Mouse (Mus musculus) ES-E14 (cell line): ENCODE results near the gene Lingo4. TPM values are rescaled to one million over a fixed set of nuclear protein-coding genes. Genes with fewer than 3 reads are reported as not detected.

ENCODE experiments used
- DNase-seq: peaks from one replicate; pipeline ENCODE4 v3.0.0-alpha.2; 2013; ENCODE audit warnings: low read depth, low spot score
- H3K27ac ChIP-seq: 2 replicates; pipeline ENCODE4 v1.5.1; 2012; ENCODE audit warnings: low read depth, mild to moderate bottlenecking, low read length, moderate library complexity, mixed read lengths; ENCODE audit not compliant: poor library complexity, insufficient read depth, severe bottlenecking
- H3K36me3 ChIP-seq: 2 replicates; pipeline ENCODE4 v1.6.1; 2012; ENCODE audit warnings: mild to moderate bottlenecking, low read length, moderate library complexity, mixed read lengths; ENCODE audit not compliant: control insufficient read depth, poor library complexity, insufficient read depth, severe bottlenecking
- H3K4me1 ChIP-seq, 2 experiments: fragments of 150-350 bp in 1 of 2; sonication (generic) in 1 of 2; 2 replicates each; pipeline ENCODE4 v1.6.1; 2012; ENCODE audit warnings: low read length in 2 of 2, mild to moderate bottlenecking in 1 of 2, mixed read lengths in 1 of 2; ENCODE audit not compliant: control insufficient read depth in 2 of 2, insufficient read depth in 2 of 2, poor library complexity in 1 of 2
- H3K4me3 ChIP-seq, 2 experiments: fragments of 150-350 bp in 1 of 2; sonication (generic) in 1 of 2; 2 replicates each; pipeline ENCODE4 v1.5.1; 2012; ENCODE audit warnings: low read length in 2 of 2, low read depth in 1 of 2, mild to moderate bottlenecking in 1 of 2, mixed read lengths in 1 of 2; ENCODE audit not compliant: insufficient read depth in 1 of 2, poor library complexity in 1 of 2, severe bottlenecking in 1 of 2
- H3K9ac ChIP-seq: 2 replicates; pipeline ENCODE4 v1.6.1; 2012; ENCODE audit warnings: low read depth, mild to moderate bottlenecking, low read length, mixed read lengths; ENCODE audit not compliant: poor library complexity, insufficient read depth, severe bottlenecking
- H3K9me3 ChIP-seq: fragments of 150-350 bp; sonication (generic); 2 replicates; pipeline ENCODE4 v1.6.1; 2012; ENCODE audit warnings: low read depth, mild to moderate bottlenecking, low read length; ENCODE audit not compliant: control insufficient read depth, insufficient read depth
- CHD2 ChIP-seq: IDR thresholded peaks from 2 replicates; pipeline ENCODE4 v1.6.1; 2014; ENCODE audit warnings: mild to moderate bottlenecking, low read depth, low read length, inconsistent platforms
- HCFC1 ChIP-seq: IDR thresholded peaks from 2 replicates; pipeline ENCODE4 v1.6.1; 2012; ENCODE audit warnings: low read length, inconsistent platforms, borderline replicate concordance; ENCODE audit not compliant: insufficient read depth
- MAFK ChIP-seq: IDR thresholded peaks from 2 replicates; pipeline ENCODE4 v1.6.1; 2014; ENCODE audit warnings: mild to moderate bottlenecking, low read depth, low read length, inconsistent platforms; ENCODE audit not compliant: insufficient read depth
- ZC3H11A ChIP-seq: IDR thresholded peaks from 2 replicates; pipeline ENCODE4 v1.6.1; 2012; ENCODE audit warnings: low read depth, mild to moderate bottlenecking, inconsistent platforms, low read length, borderline replicate concordance
- ZNF384 ChIP-seq: IDR thresholded peaks from 2 replicates; pipeline ENCODE4 v1.6.1; 2012; ENCODE audit warnings: low read depth, low read length, inconsistent platforms
- in situ Hi-C, 2 experiments: fragments of 600-800 bp; cut with MboI; formaldehyde crosslinking; loops; one replicate each; pipeline ENCODE4 v1.15.1; 2025; ENCODE audit warnings: low sequenced_read_pairs in 2 of 2, inconsistent platforms in 1 of 2; ENCODE audit not compliant: unreplicated experiment in 2 of 2
- total RNA-seq: library from RNA; depleted of rRNA; stranded (reverse); fragments of 300-350 nt; gene quantifications from 2 replicates; pipeline ENCODE4 v1.2.3, GENCODE M21; 2012

The Lingo4 gene
- total RNA-seq, 1 experiment: not detected

DNA sequence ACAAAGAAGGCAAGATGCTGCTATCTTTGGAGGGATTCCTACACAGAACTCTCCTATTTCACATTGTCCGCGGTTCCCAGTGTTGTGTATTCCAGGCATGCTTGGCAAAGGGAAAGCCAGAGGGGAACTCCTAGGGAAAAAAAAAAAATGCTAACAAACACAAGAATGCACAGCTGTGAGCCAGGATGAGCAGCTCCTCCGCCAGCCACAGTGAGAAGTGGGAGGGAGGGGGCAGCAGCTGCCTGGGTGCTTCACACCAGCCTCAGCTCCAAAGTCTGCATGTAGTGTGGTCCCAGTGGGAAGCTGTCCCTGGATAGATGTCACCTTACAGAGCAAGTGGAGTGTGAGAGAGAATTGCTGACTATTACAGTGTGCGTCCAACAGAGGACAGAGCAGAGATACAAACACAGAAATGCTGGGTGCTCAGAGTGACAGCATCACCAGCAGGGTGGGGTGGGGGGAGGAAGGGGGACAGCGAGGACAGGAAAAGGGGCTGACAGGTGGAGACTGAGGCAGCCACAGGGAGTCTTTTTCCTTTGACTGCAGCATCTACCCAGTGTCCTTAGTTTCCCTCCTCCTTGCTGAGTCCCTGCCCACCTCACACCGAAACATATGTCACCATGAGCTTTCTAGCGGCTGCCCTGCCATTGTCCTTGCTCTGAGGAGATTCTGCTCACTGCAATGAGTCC, 6.2 kb downstream of the Lingo4 start:
- DNase-seq: no peak
- no peak overlapping the region for H3K27ac ChIP-seq
- H3K9me3 ChIP-seq: no peaks in the 10 kb centered on the region
- no peaks in the 10 kb centered on the region; a peak in 1 of 4 replicates for H3K4me1 ChIP-seq
- H3K36me3 ChIP-seq: no peaks in the 10 kb centered on the region
- H3K4me3 ChIP-seq: no peak overlapping the region
- H3K9ac ChIP-seq: no peak overlapping the region
- TF ChIP-seq HCFC1: no peak
- no peak for TF ChIP-seq ZNF384
- no peak for TF ChIP-seq CHD2
- TF ChIP-seq MAFK: no peak
- TF ChIP-seq ZC3H11A: no peak
- in situ Hi-C loops: no loop called here

DNA sequence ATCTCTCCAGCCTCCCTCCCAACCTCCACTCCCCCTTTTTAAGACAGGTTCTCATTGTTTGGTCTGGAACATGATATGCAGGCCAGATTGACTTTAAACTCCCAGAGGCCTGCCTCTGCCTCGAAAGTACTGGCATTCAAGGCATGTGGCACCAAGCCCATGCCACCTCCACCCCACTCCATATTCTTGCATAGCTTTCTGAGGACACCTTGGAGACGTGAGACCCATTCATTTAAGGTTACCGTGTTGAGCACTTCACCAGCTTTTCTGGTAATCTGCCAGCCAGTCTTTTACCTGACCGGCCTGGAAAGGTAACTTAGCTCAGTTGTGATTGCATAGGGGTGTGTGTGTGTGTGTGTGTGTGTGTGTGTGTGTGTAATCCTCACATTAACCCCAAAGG, 7.2 kb downstream of the Lingo4 start:
- no peak for DNase-seq
- H3K9ac ChIP-seq: no peak overlapping the region
- TF ChIP-seq HCFC1 (no peak), MAFK (no peak), ZNF384 (no peak), CHD2 (no peak), ZC3H11A (no peak)
- H3K4me1 ChIP-seq: no peaks in the 10 kb centered on the region; a peak in 1 of 4 replicates
- H3K9me3 ChIP-seq: no peaks in the 10 kb centered on the region
- no peaks in the 10 kb centered on the region for H3K36me3 ChIP-seq
- in situ Hi-C loops: no loop called here
- no peak overlapping the region for H3K4me3 ChIP-seq
- no peak overlapping the region for H3K27ac ChIP-seq

DNA sequence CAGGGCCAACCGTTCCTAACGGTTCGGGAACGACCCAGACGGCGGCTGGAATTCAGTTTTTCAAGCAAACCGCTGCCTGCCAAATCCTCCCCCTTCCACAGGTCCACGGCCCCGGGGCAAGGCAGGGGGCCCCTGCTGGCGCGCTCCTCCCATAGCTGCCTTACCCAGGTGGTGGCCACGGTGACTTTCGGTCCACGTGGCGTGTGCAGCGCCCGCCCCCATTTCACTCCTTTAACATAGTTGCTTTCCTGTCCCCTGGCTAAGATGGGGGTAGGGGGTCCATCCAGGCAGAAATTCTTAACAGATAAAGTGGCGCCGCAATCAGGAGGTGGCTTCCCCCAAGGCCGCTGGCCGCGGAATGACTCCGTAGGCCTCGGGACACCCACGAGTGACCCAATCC, 14.2 kb downstream of the Lingo4 start:
- Histone ChIP-seq H3K4me1 (peaks cover 0 to 5% of the 10 kb centered on the region in 2 experiments; a peak in 1 of 4 replicates), H3K4me3 (peak overlapping the region; percentile 32 to 48), H3K9me3 (no peaks in the 10 kb centered on the region), H3K27ac (no peak overlapping the region), H3K36me3 (0 out of 2 replicates have a peak, but pooled peaks cover 2% of the 10 kb centered on the region), H3K9ac (no peak overlapping the region)
- in situ Hi-C loops: no loop called here
- DNase-seq: peak; percentile 9
- TF ChIP-seq CHD2 (no peak), ZC3H11A (no peak), MAFK (no peak), HCFC1 (no peak), ZNF384 (no peak)

DNA sequence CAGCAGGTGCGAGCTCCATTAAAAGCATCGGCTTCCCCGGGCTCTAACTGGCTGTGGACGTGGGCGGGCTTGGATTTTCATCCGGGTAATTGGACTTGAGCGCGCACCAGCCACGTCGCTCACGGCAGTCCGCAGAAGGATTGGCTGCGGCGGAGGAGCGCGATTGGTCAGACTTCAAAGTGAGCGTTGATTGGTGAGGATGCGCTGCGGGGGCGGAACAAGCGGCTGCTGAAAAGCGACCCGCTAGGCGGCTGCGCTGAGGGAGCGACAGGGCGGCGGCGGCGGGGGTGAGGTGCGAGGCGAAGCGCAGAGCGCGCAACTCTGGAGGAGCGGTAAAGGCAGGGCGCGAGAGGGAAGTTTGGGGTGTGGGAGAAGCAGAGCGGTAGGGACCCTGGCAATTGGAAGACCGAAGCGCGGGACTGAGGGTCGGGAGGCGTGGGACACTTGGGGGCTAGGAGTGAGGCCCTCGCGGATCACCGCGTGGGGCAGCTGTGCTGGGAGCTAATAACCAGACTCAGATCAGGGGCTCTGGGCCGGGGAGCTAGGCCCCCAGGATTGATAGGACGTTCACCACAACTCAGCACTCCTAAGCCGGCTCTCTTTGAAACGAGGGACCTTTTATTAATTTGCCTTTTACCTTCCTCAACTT, 14.8 kb downstream of the Lingo4 start, which contains the start of gene Tdrkh:
Gene Tdrkh (plus strand): TSS at position 243 of the 649 bp plus-strand sequence.
- H3K36me3 ChIP-seq: 0 out of 2 replicates have a peak, but pooled peaks cover 2% of the 10 kb centered on the region
- peaks cover 0 to 5% of the 10 kb centered on the region in 2 experiments; a peak in 1 of 4 replicates for H3K4me1 ChIP-seq
- DNase-seq: peak; percentile 94
- H3K27ac ChIP-seq: no peak within 1 kb of the TSS
- TF ChIP-seq ZC3H11A: 0 out of 2 replicates have a peak, but pooled peaks have one; percentile 31
- TF ChIP-seq HCFC1: no peak
- TF ChIP-seq ZNF384: no peak
- TF ChIP-seq CHD2: peak; percentile 91
- no peak for TF ChIP-seq MAFK
- no peaks in the 10 kb centered on the region for H3K9me3 ChIP-seq
- in situ Hi-C loops: no loop called here
- H3K4me3 ChIP-seq: peak within 1 kb of the TSS; percentile 43 to 59
- peak within 1 kb of the TSS; percentile 59 for H3K9ac ChIP-seq
